Mouse (Mus musculus): ENCODE measurements around the gene Cym. TPM values are rescaled to one million over a fixed set of nuclear protein-coding genes. Genes with fewer than 3 reads are reported as not detected.

Cym gene
- polyA plus RNA-seq (2015; fragmentation: Nextera tagmentation; extraction: Ambion mirVana), result 4.5 TPM in 1 of 2 replicates, not detected in the other

DNA sequence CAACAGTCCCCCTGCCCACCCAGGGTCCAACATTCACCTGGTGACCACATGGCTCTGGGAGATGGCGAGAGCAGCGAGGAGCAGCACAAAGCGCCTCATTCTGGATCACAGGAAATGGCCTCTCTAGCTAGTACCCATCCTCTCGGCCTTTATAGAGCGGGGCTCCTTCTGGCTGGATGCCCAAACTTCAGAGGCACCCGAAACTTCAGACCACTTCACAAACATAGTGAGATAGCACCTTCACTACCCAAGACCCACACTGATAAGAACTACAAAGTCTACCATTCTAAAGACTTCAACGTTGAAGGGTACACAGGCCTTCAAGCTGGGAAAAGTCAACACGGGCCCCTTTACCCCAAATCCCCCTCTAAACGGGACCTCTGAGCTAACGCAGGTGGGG, at the start of gene Cym:
Gene Cym, minus strand, starts transcription at position 125 of the 400 bp plus-strand sequence.
- Histone ChIP-seq H3K4me2 (no peak within 1 kb of the TSS), H3K27ac (replicated peaks) (no peak within 1 kb of the TSS), H3K4me1 (replicated peaks) (no peaks in the 10 kb centered on the region), H3K27me3 (no peaks in the 10 kb centered on the region), H3K9ac (no peak within 1 kb of the TSS), H3K36me3 (no peaks in the 10 kb centered on the region), H3K9me3 (no peaks in the 10 kb centered on the region), H3K4me3 (no peak within 1 kb of the TSS)
- ATAC-seq (ENCODE audit: low FRiP score, low read depth), result no peak
- 91% methylated on average over 10 of the region's 10 CpGs for WGBS

DNA sequence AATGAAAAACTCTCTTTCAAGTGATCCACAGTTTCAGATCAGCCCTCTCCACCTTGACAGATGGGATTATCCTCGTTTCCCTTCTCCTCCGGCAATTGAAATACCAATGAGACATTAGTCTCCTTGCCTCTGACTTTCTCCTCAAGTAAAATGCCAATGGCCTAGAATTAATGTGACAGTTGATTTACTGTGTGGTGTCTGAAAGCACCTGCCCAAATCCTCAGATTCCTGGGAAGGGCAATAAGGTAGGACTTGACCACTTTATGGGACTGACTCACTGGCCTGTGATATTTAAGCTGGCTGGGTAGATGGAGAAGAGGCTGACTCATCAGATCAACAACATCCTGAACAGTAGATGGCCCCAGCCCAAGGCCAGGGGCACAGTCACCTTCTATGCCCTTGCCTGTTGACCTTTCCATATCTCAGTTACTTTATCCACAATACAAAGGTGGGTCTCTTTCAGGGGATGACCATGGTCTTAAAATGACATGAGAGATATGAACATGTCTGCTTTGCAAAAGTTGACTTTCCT, 45.3 kb upstream of the Cym start:
- H3K4me2 ChIP-seq, result no peak overlapping the region
- 70% methylated on average over 2 of the region's 2 CpGs for WGBS
- no peak overlapping the region for H3K4me3 ChIP-seq
- H3K36me3 ChIP-seq, result no peaks in the 10 kb centered on the region
- H3K4me1 ChIP-seq (replicated peaks), result peaks cover 1% of the 10 kb centered on the region
- no peak overlapping the region for H3K9ac ChIP-seq
- no peak overlapping the region for H3K27ac ChIP-seq (replicated peaks)
- no peaks in the 10 kb centered on the region for H3K27me3 ChIP-seq
- ATAC-seq (ENCODE audit: low FRiP score, low read depth), result no peak
- no peaks in the 10 kb centered on the region for H3K9me3 ChIP-seq

DNA sequence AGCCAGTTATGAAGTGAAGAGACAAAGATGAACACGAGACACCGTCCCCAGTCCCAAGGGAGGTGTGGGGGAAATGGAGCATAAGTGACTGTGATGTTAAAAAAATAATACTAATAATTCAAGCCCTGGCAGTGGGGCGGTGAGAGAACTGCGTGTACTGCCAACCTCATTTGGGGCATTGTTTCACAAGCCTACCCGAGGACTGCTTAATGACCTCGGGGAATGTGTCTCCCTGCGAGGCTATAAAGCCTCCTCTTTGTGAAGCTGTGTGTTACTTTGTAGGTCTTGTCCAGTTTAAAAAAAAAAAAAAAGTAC, 40.3 kb upstream of the Cym start:
- no peak overlapping the region for H3K4me3 ChIP-seq
- peaks cover 23% of the 10 kb centered on the region for H3K4me1 ChIP-seq (replicated peaks)
- no peaks in the 10 kb centered on the region for H3K36me3 ChIP-seq
- H3K27me3 ChIP-seq, result no peaks in the 10 kb centered on the region
- peak; percentile 31; the same call in 1 of the 2 replicates for ATAC-seq (ENCODE audit: low FRiP score, low read depth)
- no peaks in the 10 kb centered on the region for H3K9me3 ChIP-seq
- WGBS, result 19% methylated on average over 7 of the region's 7 CpGs
- no peak overlapping the region for H3K9ac ChIP-seq
- no peak overlapping the region for H3K27ac ChIP-seq (replicated peaks)
- no peak overlapping the region for H3K4me2 ChIP-seq

DNA sequence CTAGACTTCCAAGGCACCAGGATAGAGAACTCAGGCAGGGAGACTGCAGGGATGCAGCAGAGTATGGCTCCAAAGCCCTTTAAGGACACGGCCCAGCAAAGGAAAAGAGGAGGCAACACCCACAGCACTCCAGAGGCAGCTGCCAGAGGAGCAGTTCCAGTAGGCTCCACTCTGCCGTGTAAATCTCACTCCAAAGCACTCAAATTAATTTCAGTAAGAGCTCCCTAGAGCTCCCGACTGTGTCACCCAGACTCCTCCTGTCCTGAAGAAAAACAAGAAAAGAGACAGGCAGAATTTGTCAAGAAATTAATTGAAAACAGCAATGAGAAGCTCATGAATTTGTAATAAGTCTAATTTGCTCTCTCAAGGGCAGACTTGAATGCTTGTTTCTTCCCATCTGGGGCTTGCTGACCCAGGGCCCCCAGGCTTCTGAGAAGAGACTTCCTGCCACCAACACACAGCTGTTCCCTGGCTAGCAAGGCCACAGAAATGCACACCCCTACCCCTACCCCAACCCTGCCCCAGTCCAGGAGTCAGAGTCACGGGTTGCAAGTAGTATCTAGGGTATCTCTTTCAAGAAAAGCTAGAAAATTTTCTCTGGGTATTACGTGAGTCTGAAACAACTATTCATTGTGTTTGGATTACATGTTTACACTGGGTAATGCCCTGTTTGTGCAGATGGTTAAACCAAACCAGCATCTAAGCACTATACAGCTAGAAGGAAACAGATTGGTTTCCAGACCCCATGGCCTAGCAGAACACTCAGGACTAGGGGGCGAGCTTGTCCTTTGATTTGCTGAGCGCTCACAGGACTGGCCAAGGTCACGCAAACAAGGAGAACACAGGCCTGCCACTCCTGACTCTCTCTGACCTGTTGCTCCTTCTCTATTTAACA, 39.7 kb upstream of the Cym start:
- Histone ChIP-seq H3K9me3 (no peaks in the 10 kb centered on the region), H3K4me1 (replicated peaks) (peaks cover 28% of the 10 kb centered on the region), H3K27ac (replicated peaks) (peak overlapping the region; percentile 59; the same call in 1 of the 2 replicates), H3K36me3 (no peaks in the 10 kb centered on the region), H3K27me3 (no peaks in the 10 kb centered on the region), H3K4me3 (no peak overlapping the region), H3K9ac (no peak overlapping the region), H3K4me2 (no peak overlapping the region)
- peak; percentile 63 for ATAC-seq (ENCODE audit: low FRiP score, low read depth)
- 31% methylated on average over 8 of the region's 8 CpGs for WGBS

DNA sequence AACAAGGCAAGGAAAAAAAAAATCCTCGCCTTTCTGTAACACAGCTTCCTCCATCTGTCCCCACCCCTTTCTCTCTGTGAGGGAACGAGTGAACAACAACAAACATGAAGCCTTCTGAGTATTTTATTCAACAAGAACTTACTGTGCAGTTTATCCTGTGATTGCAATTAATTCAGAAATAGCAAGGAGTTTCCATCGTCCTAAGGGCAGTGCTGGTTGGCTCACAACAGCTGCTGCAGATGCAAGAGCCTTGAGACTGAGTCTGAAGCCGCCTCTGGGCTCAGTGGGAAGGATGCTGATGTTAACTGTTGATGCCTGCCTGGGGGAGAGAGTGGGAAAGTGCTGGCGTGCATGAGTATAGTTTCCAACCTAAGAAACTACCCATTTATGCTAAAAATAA, 36.4 kb upstream of the Cym start:
- peak overlapping the region; percentile 5; the same call in 1 of the 2 replicates for H3K27ac ChIP-seq (replicated peaks)
- H3K9ac ChIP-seq, result no peak overlapping the region
- no peak overlapping the region for H3K4me3 ChIP-seq
- 47% methylated on average over 5 of the region's 5 CpGs for WGBS
- no peak for ATAC-seq (ENCODE audit: low FRiP score, low read depth)
- no peaks in the 10 kb centered on the region for H3K36me3 ChIP-seq
- no peaks in the 10 kb centered on the region for H3K9me3 ChIP-seq
- H3K4me1 ChIP-seq (replicated peaks), result peaks cover 28% of the 10 kb centered on the region
- H3K4me2 ChIP-seq, result no peak overlapping the region
- no peaks in the 10 kb centered on the region for H3K27me3 ChIP-seq

DNA sequence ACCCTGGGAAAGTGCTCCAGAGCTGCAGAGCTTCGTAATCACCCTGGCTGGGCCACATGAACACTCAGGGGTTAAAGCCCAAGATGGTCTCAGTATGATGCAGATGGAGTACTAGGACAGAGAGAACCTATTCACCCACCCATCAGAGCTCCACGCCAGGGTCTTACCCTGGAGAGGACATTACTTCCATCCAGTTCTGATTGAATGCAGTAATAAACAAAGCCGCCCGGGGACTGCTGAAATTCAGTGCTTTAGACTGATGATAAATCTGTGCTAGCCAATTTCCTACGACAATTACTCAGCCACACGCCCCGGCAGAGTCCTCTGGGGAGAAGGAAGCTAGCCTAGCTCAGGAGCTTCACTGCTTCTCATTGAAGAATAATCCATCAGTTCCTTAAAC, 35.2 kb upstream of the Cym start:
- Histone ChIP-seq H3K4me2 (no peak overlapping the region), H3K27me3 (no peaks in the 10 kb centered on the region), H3K4me3 (no peak overlapping the region), H3K27ac (replicated peaks) (no peak overlapping the region), H3K4me1 (replicated peaks) (peaks cover 26% of the 10 kb centered on the region), H3K9me3 (no peaks in the 10 kb centered on the region), H3K9ac (no peak overlapping the region), H3K36me3 (no peaks in the 10 kb centered on the region)
- 42% methylated on average over 7 of the region's 7 CpGs for WGBS
- ATAC-seq (ENCODE audit: low FRiP score, low read depth), result peak; percentile 43; the same call in 1 of the 2 replicates

DNA sequence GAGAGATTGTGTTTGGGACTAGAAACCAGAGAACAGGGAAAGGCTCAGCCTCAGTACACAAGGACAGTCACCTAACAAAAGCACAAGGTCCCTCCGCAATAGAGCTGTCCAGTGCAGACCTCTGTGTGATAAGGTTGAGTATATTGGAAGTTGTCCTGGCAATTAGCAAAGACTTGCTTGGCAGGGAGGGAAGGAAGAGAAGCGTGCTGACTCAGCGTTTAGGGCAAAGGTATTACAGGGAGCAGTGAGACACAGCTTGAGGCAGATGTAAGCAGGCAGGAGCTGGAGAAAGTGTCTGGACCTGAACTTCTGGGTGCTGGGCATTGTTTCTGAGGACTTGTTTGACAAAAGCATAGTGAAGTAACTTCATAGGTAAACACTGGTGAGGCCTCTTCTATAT, 34.5 kb upstream of the Cym start:
- no peak overlapping the region for H3K4me2 ChIP-seq
- no peaks in the 10 kb centered on the region for H3K36me3 ChIP-seq
- no peak overlapping the region for H3K9ac ChIP-seq
- H3K9me3 ChIP-seq, result no peaks in the 10 kb centered on the region
- no peak overlapping the region for H3K4me3 ChIP-seq
- H3K27me3 ChIP-seq, result no peaks in the 10 kb centered on the region
- no peak overlapping the region for H3K27ac ChIP-seq (replicated peaks)
- H3K4me1 ChIP-seq (replicated peaks), result peaks cover 18% of the 10 kb centered on the region
- 85% methylated on average over 3 of the region's 3 CpGs for WGBS
- no peak for ATAC-seq (ENCODE audit: low FRiP score, low read depth)

DNA sequence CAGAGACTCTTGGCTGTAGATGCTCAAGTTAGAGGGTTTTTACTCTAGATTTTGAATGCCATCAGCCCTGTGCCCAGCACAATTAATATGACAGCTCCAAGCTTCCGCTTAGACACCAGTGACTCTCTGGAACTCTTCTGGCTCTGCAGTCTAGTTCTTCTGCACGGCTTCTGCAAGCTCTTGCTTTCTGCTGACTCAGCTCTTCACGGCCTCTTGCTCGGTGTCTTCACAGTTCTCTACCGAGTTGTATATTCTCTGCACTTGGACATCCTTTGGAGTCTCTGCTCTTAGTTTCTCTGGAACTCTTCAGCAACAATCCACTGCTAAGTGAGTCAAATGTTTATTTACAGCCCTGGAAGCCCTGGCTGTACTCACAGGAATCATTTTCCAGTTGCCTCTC, 32.4 kb upstream of the Cym start:
- Histone ChIP-seq H3K9ac (no peak overlapping the region), H3K27me3 (no peaks in the 10 kb centered on the region), H3K36me3 (no peaks in the 10 kb centered on the region), H3K4me2 (no peak overlapping the region), H3K9me3 (no peaks in the 10 kb centered on the region), H3K27ac (replicated peaks) (no peak overlapping the region), H3K4me3 (no peak overlapping the region), H3K4me1 (replicated peaks) (peaks cover 13% of the 10 kb centered on the region)
- no peak for ATAC-seq (ENCODE audit: low FRiP score, low read depth)
- 81% methylated on average over 5 of the region's 5 CpGs for WGBS

DNA sequence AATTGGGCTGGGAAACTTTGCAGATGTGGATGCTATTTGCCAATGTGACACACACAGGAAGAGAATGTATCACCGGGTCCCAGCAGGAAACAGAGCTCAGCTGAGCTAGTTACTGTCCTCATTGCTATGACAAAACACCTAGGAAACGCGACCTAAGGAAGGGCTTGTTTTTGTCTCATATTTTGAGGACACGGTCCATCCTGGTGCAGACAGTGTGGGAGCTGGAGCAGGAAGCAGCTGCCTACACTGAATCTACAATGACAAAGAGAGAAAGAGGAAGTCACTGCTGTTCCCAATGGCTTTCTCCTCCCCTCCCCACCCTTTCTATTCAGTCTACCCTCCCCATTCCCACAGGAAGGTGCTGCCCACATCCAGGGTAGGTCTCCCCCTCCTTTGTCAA, 30.5 kb upstream of the Cym start:
- WGBS, result 63% methylated on average over 4 of the region's 4 CpGs
- no peak overlapping the region for H3K4me3 ChIP-seq
- no peak for ATAC-seq (ENCODE audit: low FRiP score, low read depth)
- H3K9ac ChIP-seq, result no peak overlapping the region
- H3K9me3 ChIP-seq, result no peaks in the 10 kb centered on the region
- H3K36me3 ChIP-seq, result no peaks in the 10 kb centered on the region
- no peaks in the 10 kb centered on the region for H3K27me3 ChIP-seq
- no peak overlapping the region for H3K27ac ChIP-seq (replicated peaks)
- peaks cover 6% of the 10 kb centered on the region; the same call in 1 of the 2 replicates for H3K4me1 ChIP-seq (replicated peaks)
- H3K4me2 ChIP-seq, result no peak overlapping the region

DNA sequence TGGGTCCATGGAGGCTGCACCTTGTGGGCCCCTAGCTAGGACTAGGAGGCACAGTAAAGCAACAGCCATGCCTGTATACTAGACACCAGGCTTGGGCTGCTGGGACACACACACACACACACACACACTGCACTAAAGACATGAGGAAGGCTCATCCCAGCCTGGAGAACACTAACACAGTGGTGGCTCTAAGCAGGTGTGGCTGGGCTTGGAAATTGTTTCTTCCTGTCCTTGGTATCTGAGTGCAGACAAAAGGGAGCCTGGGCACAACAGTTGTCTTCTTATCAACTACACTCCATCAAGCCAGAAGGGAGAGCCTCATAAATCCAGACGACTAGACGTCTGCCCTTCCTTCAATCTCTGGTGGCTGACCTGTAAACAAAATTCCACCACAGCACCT, 28.8 kb upstream of the Cym start:
- Histone ChIP-seq H3K9ac (no peak overlapping the region), H3K9me3 (no peaks in the 10 kb centered on the region), H3K4me2 (no peak overlapping the region), H3K4me3 (no peak overlapping the region), H3K4me1 (replicated peaks) (no peaks in the 10 kb centered on the region; the same call in 1 of the 2 replicates), H3K27me3 (no peaks in the 10 kb centered on the region), H3K36me3 (no peaks in the 10 kb centered on the region), H3K27ac (replicated peaks) (no peak overlapping the region)
- WGBS, result 80% methylated on average over 2 of the region's 2 CpGs
- no peak for ATAC-seq (ENCODE audit: low FRiP score, low read depth)

DNA sequence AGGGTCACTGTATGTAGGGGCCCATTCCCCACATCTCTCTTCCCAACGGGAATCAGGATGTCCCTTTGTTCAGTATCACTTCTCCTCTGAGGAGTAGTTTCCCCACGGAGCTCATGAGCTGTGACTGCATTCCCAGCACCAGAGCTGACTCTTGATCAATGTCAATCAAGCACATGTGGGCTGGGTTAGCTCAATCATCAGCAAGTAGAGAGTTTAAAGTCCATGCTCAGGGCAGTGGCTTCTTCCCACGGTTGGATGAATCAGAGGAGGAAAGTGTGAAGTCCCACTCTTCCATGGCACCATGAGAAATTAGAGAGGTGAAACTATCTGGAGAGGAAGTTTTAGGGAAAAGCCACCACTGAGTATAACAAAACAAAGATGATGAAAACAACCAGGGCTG, 27.5 kb upstream of the Cym start:
- no peak overlapping the region for H3K4me3 ChIP-seq
- H3K9me3 ChIP-seq, result no peaks in the 10 kb centered on the region
- WGBS, result 70% methylated on average over 3 of the region's 3 CpGs

DNA sequence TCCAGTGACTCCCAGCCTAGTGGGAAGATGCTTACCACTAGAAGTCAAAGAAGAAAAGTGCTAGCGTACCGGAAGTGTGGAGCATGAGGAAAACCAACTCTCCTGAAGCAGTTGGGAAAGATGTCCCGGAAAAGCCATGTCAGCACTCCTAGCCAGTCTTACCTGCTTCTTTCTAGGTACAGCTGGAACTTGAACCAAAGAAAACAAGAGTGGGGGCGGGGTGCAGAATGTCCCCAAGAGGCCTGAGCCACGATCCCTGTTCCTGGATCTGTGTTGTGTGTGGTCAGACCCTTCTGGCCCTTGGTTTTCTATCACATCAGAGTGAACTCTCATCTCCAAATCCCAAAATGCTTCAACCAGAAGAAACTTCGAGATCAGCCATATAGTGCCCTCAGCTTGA, 25.3 kb upstream of the Cym start:
- H3K36me3 ChIP-seq, result no peaks in the 10 kb centered on the region
- peaks cover 1% of the 10 kb centered on the region for H3K4me1 ChIP-seq (replicated peaks)
- no peak overlapping the region for H3K4me3 ChIP-seq
- H3K27me3 ChIP-seq, result peaks cover 3% of the 10 kb centered on the region; the same call in 1 of the 2 replicates
- no peak for ATAC-seq (ENCODE audit: low FRiP score, low read depth)
- 83% methylated on average over 6 of the region's 6 CpGs for WGBS
- no peak overlapping the region for H3K27ac ChIP-seq (replicated peaks)
- no peak overlapping the region for H3K9ac ChIP-seq
- no peaks in the 10 kb centered on the region for H3K9me3 ChIP-seq
- H3K4me2 ChIP-seq, result no peak overlapping the region

More for the DNA sequence above, 27.5 kb upstream of the Cym start:
- H3K27me3 ChIP-seq, result no peaks in the 10 kb centered on the region; the same call in 1 of the 2 replicates
- no peak overlapping the region for H3K27ac ChIP-seq (replicated peaks)
- no peak for ATAC-seq (ENCODE audit: low FRiP score, low read depth)
- no peak overlapping the region for H3K4me2 ChIP-seq
- H3K36me3 ChIP-seq, result no peaks in the 10 kb centered on the region
- H3K4me1 ChIP-seq (replicated peaks), result no peaks in the 10 kb centered on the region; the same call in 1 of the 2 replicates
- H3K9ac ChIP-seq, result no peak overlapping the region

Measured in hindbrain, embryonic 15.5 days (tissue).